Mouse (Mus musculus): ENCODE measurements around the gene Rab38.

GRCm38 (mm10) chr7:88502217-88502817, 72.2 kb downstream of the Rab38 start:
- TF ChIP-seq CTCF (IDR thresholded peaks at IDR 0.05): no peak
- no peak for TF ChIP-seq EP300 (IDR thresholded peaks at IDR 0.05)
